Mouse (Mus musculus) brain, adult 2 months (tissue): ENCODE measurements at regions not wholly inside any gene's neighbourhood (a gene's known extent, or its start where the extent isn't known, plus 50 kb on each side); places are given as distances from the start of the nearest gene placed in this dataset.

Source experiments
- DNase-seq: peaks from one replicate; pipeline ENCODE4 v3.0.0; 2011; ENCODE audit warnings: low read depth, low spot score

- no peak for DNase-seq
Measured at GRCm38 (mm10) chr13:80502927-80503326, 380.3 kb upstream of the Arrdc3 start.

GRCm38 (mm10) chr13:80514171-80514981 is 368.8 kb upstream of the Arrdc3 start:
- no peak for DNase-seq

- no peak for DNase-seq
Measured at GRCm38 (mm10) chr13:80514982-80515253, 368.3 kb upstream of the Arrdc3 start.

- DNase-seq, result no peak
Measured at GRCm38 (mm10) chr13:80518836-80519235, 364.3 kb upstream of the Arrdc3 start.

GRCm38 (mm10) chr13:80519792-80520191 is 363.4 kb upstream of the Arrdc3 start:
- DNase-seq, result peak; percentile 1

GRCm38 (mm10) chr13:80535755-80536350 is 347.3 kb upstream of the Arrdc3 start:
- no peak for DNase-seq

- no peak for DNase-seq
Measured at GRCm38 (mm10) chr13:80544951-80545350, 338.2 kb upstream of the Arrdc3 start.

- DNase-seq, result peak; percentile 43
Measured at GRCm38 (mm10) chr13:80557156-80557555, 326.0 kb upstream of the Arrdc3 start.
